Mouse (Mus musculus) retina, postnatal 7 days (tissue): ENCODE results near the gene Tmem221.
A peak's percentile ranks its signal among the peaks of the same experiment; 100 is the strongest.

Source experiments
- DNase-seq: peaks from one replicate; pipeline ENCODE4 v3.0.0-alpha.2; 2012; ENCODE audit warnings: low read depth, low spot score

Gene Tmem221

GRCm38 (mm10) chr8:71509316-71509715, 49.4 kb downstream of the Tmem221 start:
- no peak for DNase-seq

- DNase-seq = peak; percentile 68
Measured at GRCm38 (mm10) chr8:71507589-71508104, 51.0 kb downstream of the Tmem221 start.

GRCm38 (mm10) chr8:71505979-71506378, 52.7 kb downstream of the Tmem221 start:
- DNase-seq = no peak

GRCm38 (mm10) chr8:71505326-71505725, 53.3 kb downstream of the Tmem221 start:
- DNase-seq = no peak

- DNase-seq = no peak
Measured at GRCm38 (mm10) chr8:71504349-71504748, 54.3 kb downstream of the Tmem221 start.
